Mouse (Mus musculus) MN1 (cell line): Measurements from ENCODE around the gene Nlrp6.
"Not testable (repeated sequence)": the region's sequence is repeated elsewhere in the genome, so short reads cannot be mapped to it uniquely, and the experiment has no call there.

Experiments
- DNase-seq: peaks from one replicate; pipeline ENCODE4 v3.0.0-alpha.2; 2016; ENCODE audit warnings: low spot score

Nlrp6 gene

DNA sequence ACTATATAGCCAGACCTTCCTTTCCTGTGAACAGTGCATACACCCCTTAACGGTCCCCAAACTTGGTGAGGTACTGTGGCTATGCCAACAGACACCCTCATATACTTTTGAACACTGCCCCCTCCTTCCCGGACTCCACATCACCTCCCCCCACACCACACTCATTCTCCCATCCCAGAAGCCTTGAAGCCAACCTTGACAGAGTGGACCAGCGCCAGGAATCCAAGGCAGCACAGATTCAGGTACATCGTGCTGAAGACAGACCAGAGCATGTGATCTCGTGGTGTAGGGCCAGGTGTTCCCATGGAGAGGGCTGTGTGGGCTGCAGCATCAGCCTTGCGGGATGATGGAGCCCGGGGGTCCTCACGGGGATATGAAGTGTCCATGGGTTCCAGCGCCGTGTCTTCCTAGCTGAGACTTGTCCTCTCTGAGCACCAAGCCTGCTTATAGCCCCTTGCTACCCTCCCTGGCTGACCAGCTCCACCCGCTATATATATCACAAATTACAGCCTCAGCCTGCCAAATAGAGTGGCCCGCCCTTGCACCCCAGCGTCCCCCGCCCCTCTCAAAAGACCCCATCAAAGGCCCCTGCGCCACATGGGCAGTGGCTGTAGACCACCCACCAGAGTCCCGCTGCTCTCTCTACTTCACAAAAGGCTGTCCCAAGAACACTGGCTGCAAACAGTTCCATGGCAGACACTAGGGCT, 29.3 kb downstream of the Nlrp6 start, which contains the start of gene Ifitm5:
Gene Ifitm5 (minus strand): TSS at position 468 of the 707 bp plus-strand sequence.
- DNase-seq: no peak

DNA sequence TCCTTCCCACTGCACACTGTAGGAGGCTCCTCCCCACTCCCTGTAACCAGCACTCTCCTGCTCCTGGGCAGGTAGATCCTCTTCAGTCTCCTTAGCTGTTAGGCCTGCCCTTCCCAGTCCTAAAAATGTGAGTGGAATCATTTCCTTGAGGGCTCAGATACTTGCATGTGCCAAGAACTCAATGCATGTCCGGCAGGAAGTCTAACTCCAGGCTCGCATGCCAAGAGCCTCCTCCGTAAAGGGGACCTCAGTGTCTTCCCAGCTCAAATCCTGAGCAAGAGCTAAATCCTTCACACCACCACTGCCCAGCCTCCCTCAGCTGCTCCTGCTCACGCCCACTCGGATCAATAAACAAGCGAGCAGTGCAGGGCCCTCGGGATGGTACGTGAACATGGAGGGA, 30.3 kb downstream of the Nlrp6 start:
- DNase-seq: no peak

DNA sequence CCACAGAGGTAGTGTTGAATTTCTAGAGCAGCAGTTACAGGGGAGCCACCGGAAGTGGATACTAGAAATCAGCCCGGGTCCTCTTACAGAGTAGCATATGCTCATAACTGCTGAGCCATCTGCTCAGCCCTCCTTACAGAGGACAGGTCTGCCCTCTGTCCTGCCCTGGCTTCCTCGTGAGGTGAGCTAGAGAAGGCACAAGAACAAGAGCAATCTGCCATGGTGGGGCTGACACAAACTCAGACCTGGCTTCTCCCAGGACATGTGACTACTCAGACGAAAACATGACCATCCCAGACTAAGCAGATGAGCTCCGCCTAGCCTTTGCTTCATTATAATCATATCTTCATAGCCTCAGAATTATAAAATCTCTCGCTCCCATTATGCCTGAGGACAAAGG, 31.1 kb downstream of the Nlrp6 start:
- no peak for DNase-seq

DNA sequence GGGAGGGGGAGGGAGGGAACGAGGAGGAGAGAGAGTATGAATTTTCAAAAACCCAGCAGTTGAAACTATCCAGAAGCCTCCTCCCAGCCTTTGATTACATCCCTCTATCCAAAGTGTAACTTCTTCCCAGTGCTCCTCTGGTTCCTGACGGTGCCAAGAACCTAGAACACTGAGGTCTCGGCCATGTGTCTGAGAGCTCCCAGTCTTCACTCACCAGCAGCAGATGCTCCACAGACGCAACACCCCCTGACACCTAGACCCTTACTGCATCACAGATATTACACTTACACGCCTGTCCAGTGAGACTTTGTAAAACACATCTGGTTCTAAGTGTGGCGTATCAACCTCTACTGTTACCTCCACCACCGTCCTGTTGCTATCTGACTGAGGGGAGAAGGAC, 31.7 kb downstream of the Nlrp6 start:
- DNase-seq: no peak

DNA sequence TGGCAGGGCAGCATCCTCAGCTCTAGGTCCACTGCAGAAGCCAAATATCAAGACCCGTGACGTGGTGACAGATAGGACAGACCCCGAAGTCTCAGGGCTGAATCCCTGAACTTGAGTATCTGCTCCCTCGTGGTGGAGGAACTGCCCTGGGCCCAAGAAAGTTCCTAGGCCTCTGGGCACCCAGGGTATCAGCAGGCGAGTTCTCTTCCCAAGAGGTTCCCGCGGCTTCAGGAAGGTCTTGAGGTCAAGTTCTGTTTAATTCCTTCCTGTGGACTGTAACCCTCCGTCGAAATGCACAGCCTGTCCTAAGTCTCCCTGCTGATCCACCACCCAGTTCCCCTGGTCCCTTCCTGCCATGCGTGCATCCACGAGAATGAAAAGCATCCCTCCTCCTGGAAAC, 32.4 kb downstream of the Nlrp6 start:
- no peak for DNase-seq

DNA sequence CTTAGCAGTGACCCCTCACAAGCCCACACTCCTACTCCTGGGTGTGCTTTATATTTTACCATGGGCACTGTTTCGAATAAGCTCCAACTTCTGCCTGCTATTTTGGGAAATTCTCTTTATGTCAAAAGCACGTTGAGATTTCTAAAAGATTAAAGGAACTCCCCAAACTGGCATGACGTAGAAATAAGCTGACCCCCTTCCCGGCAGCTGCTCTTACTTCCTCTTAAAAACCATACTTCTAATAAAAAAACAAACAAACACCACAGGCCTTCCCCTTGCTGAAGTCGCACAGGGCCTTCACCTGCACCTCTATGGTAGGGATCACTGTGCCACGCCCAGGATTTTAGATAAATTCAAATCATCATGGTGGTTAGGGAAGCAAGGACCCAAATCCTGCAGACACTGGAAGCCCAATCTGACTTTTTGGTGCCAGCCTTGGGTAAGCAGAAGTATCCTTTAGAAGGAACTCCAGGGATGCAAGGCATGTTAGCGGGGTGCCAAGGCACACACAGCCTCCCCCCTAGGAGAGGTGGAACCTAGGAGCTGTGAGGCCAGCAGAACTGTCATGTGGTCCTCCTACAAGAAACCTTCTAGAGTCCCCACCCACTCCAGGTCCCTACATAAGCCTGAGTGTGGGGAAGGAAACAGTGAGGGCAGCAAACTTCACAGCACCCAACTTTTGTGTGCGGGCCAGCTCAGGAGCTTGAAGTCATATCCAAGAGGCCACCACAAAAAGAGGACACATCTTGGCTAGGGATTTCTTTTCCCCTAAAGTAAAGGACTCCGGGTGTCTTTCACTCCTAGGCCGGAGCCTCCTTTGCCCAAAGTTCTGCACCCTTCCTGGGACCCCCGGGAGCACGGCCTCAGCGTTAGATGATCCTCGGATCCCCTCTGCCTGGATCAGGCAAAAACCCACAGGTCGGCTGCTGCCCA, 33.4 kb downstream of the Nlrp6 start:
- no peak for DNase-seq

DNA sequence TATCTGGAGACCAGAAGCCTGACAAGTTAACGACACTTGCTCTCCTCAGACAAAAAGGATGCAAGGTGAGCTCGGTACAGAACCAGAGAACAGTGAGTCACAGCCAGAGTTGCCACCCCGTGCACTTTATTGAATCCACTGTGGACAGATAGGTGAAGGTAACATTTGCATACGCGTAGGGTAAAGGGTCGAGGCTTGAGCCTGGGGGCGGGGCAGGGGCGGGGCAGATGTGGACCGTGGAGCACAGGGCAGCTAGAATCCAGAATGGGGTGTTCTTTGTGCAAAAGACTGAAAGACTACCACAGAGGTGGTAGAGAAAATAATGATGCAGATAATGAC, 34.0 kb downstream of the Nlrp6 start:
- no peak for DNase-seq

DNA sequence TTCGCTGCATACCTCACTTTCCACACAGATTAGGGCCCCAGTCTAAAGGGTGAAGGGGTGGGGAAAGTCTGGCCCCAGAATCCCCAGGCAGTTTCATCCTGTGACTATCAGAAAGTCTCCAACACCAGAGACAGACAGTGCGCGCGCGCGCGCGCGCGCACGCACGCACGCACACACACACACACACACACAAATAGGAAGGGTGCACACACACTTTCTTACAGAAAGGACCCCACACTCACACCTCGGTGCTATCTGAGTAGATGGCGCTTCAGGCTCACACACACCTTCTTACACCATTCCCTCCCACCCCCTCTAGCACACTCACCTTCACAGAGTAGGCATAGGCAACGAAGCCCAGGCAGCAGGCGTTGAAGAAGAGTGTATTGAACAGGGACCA, 34.6 kb downstream of the Nlrp6 start:
- DNase-seq: no peak

DNA sequence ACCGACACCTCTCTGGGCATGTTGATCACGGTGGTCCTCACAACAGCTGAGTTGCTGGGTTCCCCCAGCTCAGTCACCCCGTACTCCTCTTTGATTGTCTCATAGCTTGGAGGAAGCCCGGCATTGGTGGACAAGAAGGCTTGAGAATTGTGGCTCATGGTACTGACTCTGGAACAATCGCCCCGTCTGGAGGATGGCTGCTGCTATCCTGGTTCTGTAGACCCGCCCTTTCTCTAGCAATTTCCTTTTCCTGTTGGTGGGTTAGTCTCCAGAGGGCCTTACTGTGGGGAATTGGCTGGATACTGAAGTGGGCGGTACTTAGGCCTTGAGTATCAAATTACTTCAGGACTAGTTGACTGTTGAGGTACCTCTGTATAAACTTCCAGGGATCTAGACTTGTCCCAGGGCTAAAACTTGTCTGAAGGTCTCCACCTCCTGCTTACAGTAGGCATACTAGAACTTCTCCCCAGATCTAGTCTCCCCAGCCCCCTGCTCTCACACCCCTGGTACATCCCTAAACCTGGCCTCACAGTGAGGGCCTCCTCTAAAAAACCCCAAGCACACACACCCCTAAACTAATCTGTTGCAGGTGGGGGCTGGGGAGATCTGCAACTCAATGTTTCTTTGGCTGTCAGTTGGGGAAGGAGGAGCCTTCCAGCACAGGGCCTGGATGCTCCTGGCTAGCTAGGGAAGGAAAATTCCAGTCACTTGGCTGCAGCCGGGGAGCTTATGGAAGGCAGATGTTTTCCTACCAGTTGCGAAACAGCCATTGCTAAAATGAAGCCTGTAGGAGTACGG, 35.3 kb downstream of the Nlrp6 start, which contains the start of the genes Gm45717 and Ifitm2:
Gene Gm45717 (minus strand): TSS at position 180 of the 798 bp plus-strand sequence.
Gene Ifitm2 (minus strand): TSS at position 230 of the 798 bp plus-strand sequence.
- DNase-seq: peak; percentile 88

DNA sequence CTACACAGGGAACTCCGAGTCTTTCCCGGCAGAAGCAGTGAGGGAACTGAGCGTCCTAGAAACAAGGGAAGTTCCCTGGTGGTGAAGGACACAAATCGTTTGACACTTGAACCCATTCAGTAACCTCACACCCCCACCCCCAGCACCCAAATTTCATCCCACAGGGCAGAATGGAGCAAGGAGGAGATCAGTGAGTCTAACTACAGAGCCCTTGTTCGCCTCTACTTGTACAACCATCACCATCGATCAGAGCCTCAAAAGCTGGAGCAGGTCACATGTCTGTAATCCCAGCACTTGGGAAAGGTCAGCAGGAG, 35.8 kb downstream of the Nlrp6 start:
- no peak for DNase-seq

DNA sequence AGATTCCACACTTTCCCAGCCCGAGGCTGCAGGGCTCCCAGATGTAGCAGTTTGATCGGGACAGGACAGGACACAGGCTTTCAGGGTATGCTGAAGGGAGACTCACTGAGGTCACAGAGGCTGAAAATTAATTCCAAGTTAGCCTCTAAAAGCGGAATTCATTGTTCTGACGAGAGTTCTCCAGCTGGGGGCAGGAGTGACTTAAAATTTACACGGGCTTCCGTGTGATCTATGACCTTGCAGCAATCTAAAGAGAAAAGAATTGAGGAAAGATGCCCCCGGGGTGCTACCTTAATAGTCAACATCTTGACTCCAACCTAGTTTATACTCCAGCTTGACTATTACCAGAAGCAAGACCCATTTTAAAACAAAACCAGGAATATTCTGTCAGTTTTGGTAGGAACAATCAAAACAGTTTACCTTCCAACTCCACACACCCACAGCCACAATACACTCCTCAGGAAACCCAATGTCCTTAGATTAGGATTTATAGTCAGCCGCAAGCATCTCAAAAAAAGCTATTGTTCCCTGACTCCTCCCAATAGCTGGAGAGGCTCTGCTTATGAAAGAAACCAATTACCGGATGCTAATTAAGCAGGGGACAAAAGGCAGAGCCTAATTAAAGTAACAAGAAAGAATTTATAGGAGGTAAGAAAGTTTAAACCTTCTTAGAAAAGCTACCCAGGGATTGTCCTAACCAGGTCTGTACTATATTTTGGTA, 38.6 kb downstream of the Nlrp6 start:
- peak; percentile 65 for DNase-seq

DNA sequence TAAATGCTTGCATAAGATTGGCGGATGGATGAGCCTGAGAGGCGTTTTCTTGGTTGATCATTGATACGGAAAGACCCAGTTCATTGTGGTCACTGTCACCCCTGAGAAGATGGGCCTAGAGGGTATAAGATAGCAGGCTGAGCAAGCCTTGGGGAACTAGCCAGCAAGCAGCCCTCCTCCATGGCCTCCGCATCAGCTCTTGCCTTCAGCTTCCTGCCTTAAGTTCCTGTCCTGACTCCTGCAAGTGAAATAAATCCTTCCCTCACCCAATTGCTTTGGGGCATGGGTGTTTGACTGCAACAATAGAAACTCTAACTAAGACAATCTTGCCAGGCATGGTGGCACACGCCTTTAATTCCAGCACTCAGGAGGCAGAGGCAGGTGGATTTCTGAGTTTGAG, 39.3 kb downstream of the Nlrp6 start:
- no peak for DNase-seq

DNA sequence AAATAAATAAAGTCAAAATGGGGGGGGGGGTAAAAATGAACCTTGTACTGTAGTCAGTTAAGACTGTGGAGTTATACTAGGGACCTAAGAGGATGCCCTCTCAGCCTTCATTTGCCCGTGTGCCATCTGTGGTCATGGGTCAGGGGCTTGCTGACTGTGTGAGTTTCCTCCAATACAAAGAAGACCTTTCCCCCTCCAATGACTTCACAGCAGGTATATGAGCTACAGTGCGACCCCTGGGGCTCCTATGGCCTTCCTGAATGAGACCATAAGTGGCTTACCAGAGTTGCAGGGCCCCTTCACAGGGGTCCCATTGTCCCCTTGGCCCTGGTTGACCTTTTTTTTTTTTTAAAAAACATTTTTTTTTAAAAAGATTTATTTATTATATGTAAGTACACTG, 40.7 kb downstream of the Nlrp6 start:
- no peak for DNase-seq

DNA sequence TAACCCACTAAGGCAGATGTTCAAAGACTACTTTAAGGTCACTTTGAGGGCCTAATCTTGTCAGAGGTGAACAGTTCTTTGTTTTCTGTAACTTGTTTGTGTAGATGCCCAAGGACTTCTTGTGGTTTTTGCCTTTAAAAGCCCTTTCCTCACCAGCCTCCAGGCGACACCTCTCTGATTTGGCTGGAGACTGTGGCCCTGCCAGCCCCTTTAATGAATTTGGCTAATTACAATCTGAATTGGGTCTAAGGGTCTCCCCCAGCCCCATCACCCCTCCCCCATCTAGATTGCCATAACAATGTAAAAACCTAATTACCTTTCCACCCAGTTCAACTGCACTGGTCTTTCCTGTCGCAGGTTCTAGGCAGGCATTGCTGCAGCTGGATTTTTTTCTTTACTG, 42.0 kb downstream of the Nlrp6 start:
- no peak for DNase-seq

DNA sequence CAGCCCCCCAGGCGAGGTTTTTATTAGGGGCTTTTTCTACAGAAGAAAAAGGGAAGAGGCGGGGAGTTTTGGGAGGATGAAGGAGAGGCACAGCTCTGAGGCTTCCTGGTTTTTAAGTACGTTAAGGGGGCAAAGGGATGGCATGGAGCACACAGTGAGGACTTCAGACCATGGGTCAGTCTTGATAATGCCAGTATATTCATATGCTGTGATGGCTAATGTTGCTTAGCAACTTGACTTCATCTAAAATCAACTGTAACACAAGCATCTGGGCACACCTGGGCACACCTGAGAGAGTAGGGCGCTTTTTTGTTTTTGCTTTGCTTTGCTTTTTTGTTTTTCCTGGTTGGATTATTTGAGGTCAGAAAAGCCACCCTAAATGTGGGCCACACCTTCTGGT, 46.2 kb downstream of the Nlrp6 start, which contains the start of gene Ifitm1:
Gene Ifitm1 (plus strand): TSS at position 301 of the 400 bp plus-strand sequence.
- DNase-seq: no peak

DNA sequence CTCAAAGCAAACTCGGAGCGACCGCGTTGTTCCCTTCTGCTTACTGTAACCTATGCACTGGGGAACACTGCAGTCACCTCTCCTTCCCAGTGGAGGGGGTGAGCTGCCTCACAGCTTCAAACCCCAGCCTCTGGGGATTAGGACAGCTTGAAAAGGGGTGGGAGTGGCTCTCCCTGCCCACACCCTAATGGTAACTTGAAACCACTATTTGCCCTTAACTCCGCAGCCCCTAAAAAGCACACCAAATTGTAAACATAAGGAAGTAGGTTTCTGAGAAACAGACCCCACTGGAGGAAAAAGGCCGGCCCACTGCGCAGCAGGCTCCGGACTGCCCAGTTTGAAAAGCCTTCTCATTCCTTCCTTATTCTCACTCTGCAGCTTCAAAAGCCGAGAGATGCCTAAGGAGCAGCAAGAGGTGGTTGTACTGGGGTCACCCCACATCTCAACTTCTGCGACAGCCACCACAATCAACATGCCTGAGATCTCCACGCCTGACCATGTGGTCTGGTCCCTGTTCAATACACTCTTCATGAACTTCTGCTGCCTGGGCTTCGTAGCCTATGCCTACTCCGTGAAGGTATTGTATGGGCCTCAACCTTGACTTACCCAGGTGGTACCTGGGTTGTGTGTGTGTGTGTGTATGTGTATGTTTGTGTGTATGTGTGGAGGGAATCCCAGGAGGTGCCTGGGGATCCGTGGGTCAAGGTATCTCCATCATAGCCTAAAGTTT, 47.3 kb downstream of the Nlrp6 start:
- no peak for DNase-seq

DNA sequence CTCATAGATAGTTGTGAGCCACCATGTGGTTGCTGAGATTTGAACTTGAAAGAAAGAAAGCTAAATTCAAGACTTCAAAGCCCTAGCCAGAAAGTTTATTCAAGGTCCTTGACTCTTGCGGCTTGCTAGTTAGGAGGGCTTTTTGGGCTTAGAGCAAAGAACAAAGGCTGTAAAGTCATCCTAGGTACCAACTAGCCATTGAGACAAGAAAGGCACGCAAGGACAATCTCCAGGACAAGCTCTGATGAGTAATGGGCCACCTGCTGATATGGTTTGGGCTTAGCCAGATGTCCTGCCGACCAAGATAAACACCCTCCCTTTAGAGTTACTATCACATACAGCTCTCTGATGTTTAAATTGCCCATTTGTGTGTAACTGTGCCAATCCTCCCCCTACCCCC, 48.0 kb downstream of the Nlrp6 start:
- not testable (repeated sequence) for DNase-seq

DNA sequence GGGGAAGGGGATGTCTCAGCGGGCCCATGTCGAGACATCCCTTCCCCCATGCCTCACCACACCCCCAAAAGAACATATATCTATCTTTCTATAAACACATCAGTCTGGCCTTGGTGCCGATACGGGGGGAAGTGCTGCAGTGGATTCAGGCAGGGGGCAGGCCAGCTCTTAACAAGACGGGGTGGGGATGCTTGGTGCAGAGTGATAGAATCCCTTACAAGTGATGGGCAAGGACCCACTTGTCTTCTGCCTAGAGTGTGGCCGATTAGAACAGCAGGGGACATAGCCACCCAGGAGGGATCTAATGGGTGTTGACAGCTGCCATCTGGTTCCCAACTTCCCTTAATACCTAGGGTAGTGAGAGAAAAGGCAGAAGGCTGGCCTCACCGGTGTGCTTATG, 50.2 kb downstream of the Nlrp6 start:
- DNase-seq: no peak

DNA sequence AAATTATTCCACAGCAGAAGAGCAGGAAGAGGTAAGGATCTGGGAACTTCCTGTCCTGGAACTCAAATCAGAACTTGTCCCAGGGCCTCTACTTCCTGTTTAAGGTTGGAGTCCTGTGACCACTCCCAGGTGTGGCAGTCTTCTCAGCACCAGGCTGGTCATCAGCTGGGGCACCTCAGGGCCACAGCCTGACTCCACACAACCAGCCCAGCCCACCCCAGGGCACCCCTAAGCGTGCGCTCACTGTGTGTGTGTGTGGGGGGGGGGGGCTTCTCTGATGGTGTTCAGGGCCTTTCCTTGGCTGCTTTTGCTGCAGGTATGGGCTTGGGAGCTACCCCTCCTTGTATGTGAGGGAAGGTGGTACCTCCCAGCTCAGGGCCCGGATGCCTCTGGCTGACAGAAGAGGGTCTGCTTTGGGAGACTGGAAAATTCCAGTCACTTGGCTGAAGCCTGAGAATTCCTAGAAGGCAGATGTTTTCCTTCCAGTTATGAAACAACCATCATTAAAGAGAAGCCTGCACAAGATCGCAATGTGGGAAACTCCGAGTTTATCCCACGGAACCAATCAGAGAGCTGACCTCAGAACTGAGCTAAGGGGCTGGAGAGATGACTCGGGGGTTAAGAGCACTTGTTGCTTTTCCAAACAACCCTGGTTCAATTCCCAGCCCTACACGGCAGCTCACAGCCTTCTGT, 50.9 kb downstream of the Nlrp6 start:
- DNase-seq: no peak

DNA sequence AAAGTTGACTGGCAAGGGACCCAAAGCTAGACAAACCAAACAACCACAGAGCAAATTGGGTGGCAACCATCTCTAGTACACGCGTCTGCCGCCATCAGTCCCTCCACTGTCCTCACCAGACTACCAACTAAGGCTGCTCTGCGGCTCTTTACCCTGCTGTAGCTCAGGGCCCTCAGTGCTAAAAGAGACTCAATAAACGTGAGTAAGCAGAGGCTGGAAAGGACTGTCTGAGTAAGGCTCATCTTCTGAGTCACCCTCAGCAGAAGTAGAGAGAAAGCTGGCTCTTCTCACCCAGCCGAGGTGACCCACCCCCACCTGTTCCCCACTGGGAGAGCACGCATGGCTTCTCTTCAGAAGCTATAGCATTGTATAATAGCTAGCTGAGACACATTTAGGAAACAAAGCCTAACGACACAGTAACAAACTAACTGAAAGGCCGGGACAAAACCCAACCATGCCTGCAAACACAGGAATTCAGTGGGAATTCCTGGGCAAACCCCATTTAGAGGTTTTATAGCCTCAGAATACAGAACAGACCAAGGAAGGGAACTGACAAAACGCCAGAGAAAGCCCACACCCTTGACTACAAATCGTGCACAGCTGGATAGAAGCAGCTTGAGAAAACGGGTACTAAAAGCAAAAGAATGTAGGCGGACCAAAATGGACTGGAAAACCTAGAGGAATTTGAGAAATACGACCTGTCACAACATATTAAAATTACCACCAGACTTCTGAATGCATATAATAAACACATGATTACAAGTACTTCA, 52.9 kb downstream of the Nlrp6 start:
- no peak for DNase-seq
